12 mouse cellular contexts compared by ENCODE assay signal in the genomic region with DNA sequence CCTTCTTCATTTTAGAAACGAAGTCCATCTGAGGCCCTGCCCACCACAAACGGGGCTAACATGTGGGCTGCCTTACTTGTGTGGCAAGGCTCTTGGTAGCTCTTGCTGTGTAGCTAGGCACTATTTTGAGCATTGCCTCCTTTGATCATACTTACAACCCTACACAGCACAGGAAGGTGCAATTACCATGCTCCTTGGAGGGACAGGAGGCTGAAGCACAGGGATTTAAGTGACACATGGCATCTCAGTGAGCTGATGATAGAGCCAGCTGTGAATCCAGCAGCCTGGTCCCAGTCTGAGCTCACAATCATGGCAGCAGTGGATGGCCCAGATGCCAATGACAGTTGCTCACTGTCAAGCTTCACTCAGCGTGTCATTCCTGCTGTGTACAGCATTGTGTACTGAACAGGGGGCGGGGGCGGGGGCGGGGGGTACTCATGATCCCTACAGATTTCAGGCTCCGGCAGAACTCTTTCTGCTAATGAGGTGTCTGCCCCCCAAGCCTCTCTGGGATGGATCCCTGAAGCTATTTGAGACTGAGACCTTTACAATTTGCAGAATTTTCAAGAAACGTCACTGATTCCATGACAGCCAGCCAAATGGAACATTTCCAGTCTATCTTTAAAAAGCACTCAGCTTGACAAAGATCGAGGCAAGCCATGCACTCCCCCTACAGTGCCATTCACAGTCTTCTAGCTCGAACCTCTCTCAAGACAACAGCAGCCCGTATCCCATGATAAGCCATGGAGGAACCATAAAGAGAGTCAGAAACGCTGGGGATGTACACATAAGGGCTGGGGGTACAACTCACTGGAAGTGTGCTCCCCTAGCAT.
DNase-seq lines count a peak whose midpoint lies in the region; ATAC-seq and TF ChIP-seq lines count a peak whose summit lies in the region.
"Had no signal": no experiment of that assay in that cellular context is flagged by ENCODE, and none has a peak within 500 bp of the region (broad histone marks: within the 10 kb centered on the region; RNA-seq: fewer than 3 reads in every experiment).

No protein-coding gene starts in this region.

- H3K9me3 ChIP-seq in hindbrain, embryonic 12.5 days (replicated peaks), result no peaks in the 10 kb centered on the region
- H3K9me3 ChIP-seq in hindbrain, embryonic 10.5 days, result peaks cover 3% of the 10 kb centered on the region; the same call in 1 of the 2 replicates
- no peaks in the 10 kb centered on the region for H3K9me3 ChIP-seq in hindbrain, embryonic 16.5 days (ENCODE audit: control insufficient read depth, low read length)
- H3K9me3 ChIP-seq in midbrain, embryonic 16.5 days (replicated peaks; ENCODE audit: control insufficient read depth, low read length, poor library complexity, severe bottlenecking), result no peaks in the 10 kb centered on the region
- H3K9me3 ChIP-seq in kidney, embryonic 15.5 days (replicated peaks), result no peaks in the 10 kb centered on the region
- H3K9me3 ChIP-seq: neural tube, embryonic 13.5 days had no signal

- H3K27me3 ChIP-seq in hindbrain, embryonic 12.5 days, result no peaks in the 10 kb centered on the region
- no peaks in the 10 kb centered on the region for H3K27me3 ChIP-seq in hindbrain, embryonic 10.5 days (ENCODE audit: insufficient read depth, poor library complexity, severe bottlenecking)
- no peaks in the 10 kb centered on the region for H3K27me3 ChIP-seq in hindbrain, embryonic 16.5 days (replicated peaks; ENCODE audit: control insufficient read depth, insufficient read depth, low read length)
- no peaks in the 10 kb centered on the region for H3K27me3 ChIP-seq in midbrain, embryonic 16.5 days (ENCODE audit: control insufficient read depth, insufficient read depth, low read depth, low read length)
- H3K27me3 ChIP-seq in kidney, embryonic 15.5 days, result no peaks in the 10 kb centered on the region
- H3K27me3 ChIP-seq: neural tube, embryonic 13.5 days had no signal

- TF ChIP-seq POLR2A in brain, embryonic 14.5 days (IDR thresholded peaks at IDR 0.05; ENCODE audit: borderline replicate concordance, extremely low read depth, insufficient read depth, insufficient read length, poor library complexity, severe bottlenecking), result no peak

- H3K4me2 ChIP-seq in hindbrain, embryonic 12.5 days (replicated peaks), result no peak overlapping the region
- H3K4me2 ChIP-seq in hindbrain, embryonic 16.5 days (ENCODE audit: low read length), result no peak overlapping the region
- no peak overlapping the region for H3K4me2 ChIP-seq in midbrain, embryonic 16.5 days (ENCODE audit: low read length)
- no peak overlapping the region for H3K4me2 ChIP-seq in kidney, embryonic 15.5 days
- H3K4me2 ChIP-seq: neural tube, embryonic 13.5 days had no signal

- no peak for DNase-seq in hindbrain, embryonic 10.5 days (ENCODE audit: low spot score)
- peak; percentile 71 for DNase-seq in brain, embryonic 14.5 days (ENCODE audit: low read depth)
- DNase-seq in urinary bladder, postnatal 36 days (ENCODE audit: low spot score in 2 of 2), result no peak
- DNase-seq: cerebellum, adult 18-20 months; kidney, adult 2 months; thymus, adult 2 months had no signal

- H3K9ac ChIP-seq in hindbrain, embryonic 12.5 days, result no peak overlapping the region
- no peak overlapping the region for H3K9ac ChIP-seq in hindbrain, embryonic 16.5 days (ENCODE audit: low read depth, low read length)
- H3K9ac ChIP-seq in midbrain, embryonic 16.5 days (ENCODE audit: low read depth, low read length), result no peak overlapping the region
- H3K9ac ChIP-seq in kidney, embryonic 15.5 days, result no peak overlapping the region
- H3K9ac ChIP-seq: liver, embryonic 14.5 days; neural tube, embryonic 13.5 days had no signal

- H3K4me1 ChIP-seq in hindbrain, embryonic 12.5 days, result peaks cover 5% of the 10 kb centered on the region; the same call in 1 of the 2 replicates
- peaks cover 10% of the 10 kb centered on the region for H3K4me1 ChIP-seq in hindbrain, embryonic 10.5 days (replicated peaks)
- H3K4me1 ChIP-seq in hindbrain, embryonic 16.5 days (ENCODE audit: control insufficient read depth, insufficient read depth, low read depth, low read length), result 0 out of 2 replicates have a peak, but pooled peaks cover 6% of the 10 kb centered on the region
- no peaks in the 10 kb centered on the region; the same call in 1 of the 2 replicates for H3K4me1 ChIP-seq in midbrain, embryonic 16.5 days (ENCODE audit: control insufficient read depth, insufficient read depth, low read length)
- no peaks in the 10 kb centered on the region for H3K4me1 ChIP-seq in kidney, embryonic 15.5 days

- H3K36me3 ChIP-seq in hindbrain, embryonic 12.5 days, result peaks cover 40% of the 10 kb centered on the region
- H3K36me3 ChIP-seq in hindbrain, embryonic 10.5 days, result peaks cover 69% of the 10 kb centered on the region
- peaks cover 12% of the 10 kb centered on the region; the same call in 1 of the 2 replicates for H3K36me3 ChIP-seq in hindbrain, embryonic 16.5 days (ENCODE audit: control insufficient read depth, insufficient read depth, low read length)
- peaks cover 7% of the 10 kb centered on the region; the same call in 1 of the 2 replicates for H3K36me3 ChIP-seq in midbrain, embryonic 16.5 days (ENCODE audit: control insufficient read depth, insufficient read depth, low read length)
- peaks cover 49% of the 10 kb centered on the region for H3K36me3 ChIP-seq in kidney, embryonic 15.5 days

- ATAC-seq in hindbrain, embryonic 12.5 days (ENCODE audit: low FRiP score), result peak; percentile 50
- ATAC-seq in hindbrain, embryonic 16.5 days, result peak; percentile 60
- peak; percentile 76 for ATAC-seq in midbrain, embryonic 16.5 days
- no peak for ATAC-seq in kidney, embryonic 15.5 days (replicated peaks; ENCODE audit: low FRiP score)

- no peak for TF ChIP-seq CTCF in brain, embryonic 14.5 days (IDR thresholded peaks at IDR 0.05; ENCODE audit: borderline replicate concordance, extremely low read depth, insufficient read depth, insufficient read length)

- WGBS in hindbrain, embryonic 12.5 days, result 66% methylated on average over 12 of the region's 12 CpGs
- 64% methylated on average over 12 of the region's 12 CpGs for WGBS in hindbrain, embryonic 10.5 days
- WGBS in hindbrain, embryonic 16.5 days, result 64% methylated on average over 12 of the region's 12 CpGs
- WGBS in midbrain, embryonic 16.5 days, result 51% methylated on average over 12 of the region's 12 CpGs
- 83% methylated on average over 12 of the region's 12 CpGs for WGBS in kidney, embryonic 15.5 days

- H3K27ac ChIP-seq in hindbrain, embryonic 12.5 days, result peak overlapping the region; percentile 44; the same call in 1 of the 2 replicates
- H3K27ac ChIP-seq in hindbrain, embryonic 10.5 days, result no peak overlapping the region
- no peak overlapping the region for H3K27ac ChIP-seq in hindbrain, embryonic 16.5 days (ENCODE audit: low read depth, low read length)
- H3K27ac ChIP-seq in midbrain, embryonic 16.5 days (ENCODE audit: low read length), result 0 out of 2 replicates have a peak overlapping the region, but pooled peaks have one; percentile 44
- no peak overlapping the region for H3K27ac ChIP-seq in kidney, embryonic 15.5 days
- H3K27ac ChIP-seq: liver, embryonic 14.5 days; neural tube, embryonic 13.5 days had no signal

- H3K4me3 ChIP-seq in hindbrain, embryonic 12.5 days, result no peak overlapping the region
- H3K4me3 ChIP-seq in hindbrain, embryonic 10.5 days, result no peak overlapping the region
- H3K4me3 ChIP-seq in hindbrain, embryonic 16.5 days (ENCODE audit: low read length), result no peak overlapping the region
- no peak overlapping the region for H3K4me3 ChIP-seq in midbrain, embryonic 16.5 days (ENCODE audit: low read depth, low read length)
- H3K4me3 ChIP-seq in kidney, embryonic 15.5 days (replicated peaks), result no peak overlapping the region
- H3K4me3 ChIP-seq: neural tube, embryonic 13.5 days had no signal

Comparison
In these comparisons a context has a peak if more than half of its experiments do, and no peak if none do; other contexts are left out.
1. H3K27ac ChIP-seq: peak in hindbrain, embryonic 12.5 days (single experiment) and midbrain, embryonic 16.5 days (single experiment); none in hindbrain, embryonic 10.5 days (single experiment), hindbrain, embryonic 16.5 days (single experiment) and kidney, embryonic 15.5 days (single experiment).